Mouse (Mus musculus): ENCODE data around the gene Rxylt1.

Gene Rxylt1

GRCm38 (mm10) chr10:122046511-122046903, 50.7 kb downstream of the Rxylt1 start:
- in situ Hi-C loops (cut with MboI, MseI) = loop anchor here (5.0 to 25.0 kb wide), 2 partner anchors 299 to 1834 kb away; partner anchors contain the start of genes Irak3 (in 1 of the 2) and Tmbim4 (in 1 of the 2)

- in situ Hi-C loops (cut with MboI, MseI) = loop anchor here (5.0 to 25.0 kb wide), 2 partner anchors 299 to 1834 kb away; partner anchors contain the start of genes Irak3 (in 1 of the 2) and Tmbim4 (in 1 of the 2)
Measured at GRCm38 (mm10) chr10:122045946-122046345, 51.2 kb downstream of the Rxylt1 start.

GRCm38 (mm10) chr10:122044926-122045325, 52.2 kb downstream of the Rxylt1 start:
- in situ Hi-C loops (cut with MboI, MseI) = loop anchor here (5.0 to 25.0 kb wide), 6 partner anchors 288 to 1833 kb away; partner anchors contain the start of genes Irak3 (in 1 of the 2) and Tmbim4 (in 1 of the 2)

GRCm38 (mm10) chr10:122040372-122040771, 56.8 kb downstream of the Rxylt1 start:
- in situ Hi-C loops (cut with MboI, MseI) = loop anchor here (5.0 to 25.0 kb wide), 5 partner anchors 283 to 1828 kb away; partner anchors contain the start of genes Irak3 (in 1 of the 2) and Tmbim4 (in 1 of the 2)

GRCm38 (mm10) chr10:122039566-122039965, 57.6 kb downstream of the Rxylt1 start:
- in situ Hi-C loops (cut with MboI, MseI) = loop anchor here in 1 of 2 experiments (25.0 kb wide), 1 partner anchor 1827 kb away; the partner anchor contains the start of genes Irak3 and Tmbim4

GRCm38 (mm10) chr10:122038554-122038953, 58.6 kb downstream of the Rxylt1 start:
- in situ Hi-C loops (cut with MboI, MseI) = loop anchor here in 1 of 2 experiments (25.0 kb wide), 1 partner anchor 1826 kb away; the partner anchor contains the start of genes Irak3 and Tmbim4

GRCm38 (mm10) chr10:122033271-122033670, 63.9 kb downstream of the Rxylt1 start:
- in situ Hi-C loops (cut with MboI, MseI) = loop anchor here in 1 of 2 experiments (25.0 kb wide), 1 partner anchor 1821 kb away; the partner anchor contains the start of genes Irak3 and Tmbim4

- in situ Hi-C loops (cut with MboI, MseI) = loop anchor here in 1 of 2 experiments (25.0 kb wide), 1 partner anchor 1818 kb away; the partner anchor contains the start of genes Irak3 and Tmbim4
Measured at GRCm38 (mm10) chr10:122030420-122030819, 66.8 kb downstream of the Rxylt1 start.

GRCm38 (mm10) chr10:122029738-122030137, 67.4 kb downstream of the Rxylt1 start:
- in situ Hi-C loops (cut with MboI, MseI) = loop anchor here in 1 of 2 experiments (25.0 kb wide), 1 partner anchor 1817 kb away; the partner anchor contains the start of genes Irak3 and Tmbim4

Measured in T-helper 17 cell (primary cell).